Mouse (Mus musculus) brain, embryonic 14.5 days (tissue): ENCODE data around the gene Syk.

Experiments
- CTCF ChIP-seq: fragments of 200-500 bp; IDR thresholded peaks from 2 replicates; pipeline ENCODE4 v1.5.1; 2012; ENCODE audit warnings: inconsistent platforms, mild to moderate bottlenecking, moderate library complexity, borderline replicate concordance; ENCODE audit not compliant: insufficient read depth, insufficient read length; ENCODE audit errors: extremely low read depth
- POLR2A ChIP-seq: fragments of 200-500 bp; IDR thresholded peaks from 2 replicates; pipeline ENCODE4 v1.6.1; 2012; ENCODE audit warnings: mild to moderate bottlenecking, inconsistent platforms, borderline replicate concordance; ENCODE audit not compliant: poor library complexity, insufficient read depth, insufficient read length, severe bottlenecking; ENCODE audit errors: extremely low read depth

DNA sequence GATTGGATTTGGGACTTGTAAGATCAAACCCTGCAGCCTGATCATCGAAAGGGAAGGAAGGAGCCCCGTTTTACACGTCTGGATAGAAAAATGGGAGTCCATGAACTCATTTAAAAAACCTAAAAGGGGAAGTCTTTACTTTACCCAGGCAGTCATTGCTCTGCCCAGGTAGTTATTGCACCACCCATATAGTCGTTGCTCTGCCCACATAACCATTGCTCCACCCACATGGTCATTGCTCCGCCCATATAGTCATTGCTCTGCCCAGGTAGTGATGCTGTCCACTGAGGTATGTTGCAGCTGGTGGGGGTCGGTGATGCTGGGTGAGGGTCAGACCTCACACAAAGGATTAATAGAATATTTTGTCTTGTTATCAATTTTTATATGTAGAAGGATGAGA is 111.9 kb downstream of the Syk start:
- TF ChIP-seq CTCF = no peak
- no peak for TF ChIP-seq POLR2A
